Comparison of ENCODE assay signal across 20 mouse cellular contexts in genomic region chr3:93119101-93119500, GRCm38 (mm10). TPM values are rescaled to one million over a fixed set of nuclear protein-coding genes. Genes with fewer than 3 reads are reported as not detected.
DNase-seq lines count a peak whose midpoint lies in the region; ATAC-seq and TF ChIP-seq lines count a peak whose summit lies in the region.
"Had no signal": no experiment of that assay in that cellular context is flagged by ENCODE, and none has a peak within 500 bp of the region (broad histone marks: within the 10 kb centered on the region; RNA-seq: fewer than 3 reads in every experiment).

No protein-coding gene starts in this region.

- TF ChIP-seq EP300 in stomach, postnatal 0 days (optimal IDR thresholded peaks at IDR 0.05): no peak

- no peak for TF ChIP-seq POLR2A in lung, adult 2 months (IDR thresholded peaks at IDR 0.05; ENCODE audit: borderline replicate concordance, extremely low read depth, low read depth, low read length)

- no peak for ATAC-seq in intestine, postnatal 0 days
- ATAC-seq in intestine, embryonic 16.5 days: no peak
- no peak; the same call in 1 of the 2 replicates for ATAC-seq in stomach, postnatal 0 days (ENCODE audit: low FRiP score, low TSS enrichment)
- ATAC-seq: forebrain, embryonic 16.5 days; midbrain, embryonic 15.5 days had no signal

- DNase-seq in lung, adult 2 months: peak; percentile 11
- no peak for DNase-seq in lung, postnatal 4 days
- peak; percentile 8 for DNase-seq in NIH3T3 (ENCODE audit: low read depth)
- DNase-seq in stomach, postnatal 0 days (ENCODE audit: low spot score): no peak
- DNase-seq in thymus, postnatal 36 days: no peak
- DNase-seq: adrenal gland, postnatal 25 days; cerebellum, postnatal 10 days; gastrocnemius, postnatal 10 days; heart, postnatal 10 days; kidney, adult 18-20 months; layer of hippocampus, adult 9-11 months; right cerebral cortex, postnatal 25 days had no signal

- H3K36me3 ChIP-seq in intestine, postnatal 0 days (ENCODE audit: control insufficient read depth, insufficient read depth): no peaks in the 10 kb centered on the region
- H3K36me3 ChIP-seq in intestine, embryonic 16.5 days (ENCODE audit: control insufficient read depth, insufficient read depth, low read length): no peaks in the 10 kb centered on the region
- no peaks in the 10 kb centered on the region for H3K36me3 ChIP-seq in stomach, postnatal 0 days (ENCODE audit: control insufficient read depth, insufficient read depth, low read length)
- H3K36me3 ChIP-seq: hindbrain, embryonic 13.5 days; midbrain, embryonic 15.5 days had no signal

- no peaks in the 10 kb centered on the region for H3K27me3 ChIP-seq in intestine, postnatal 0 days (replicated peaks; ENCODE audit: control insufficient read depth, insufficient read depth, low read length)
- H3K27me3 ChIP-seq in intestine, embryonic 16.5 days (replicated peaks; ENCODE audit: control insufficient read depth, insufficient read depth, low read length): no peaks in the 10 kb centered on the region
- H3K27me3 ChIP-seq in stomach, postnatal 0 days (ENCODE audit: control insufficient read depth, insufficient read depth, low read length): no peaks in the 10 kb centered on the region
- H3K27me3 ChIP-seq: hindbrain, embryonic 13.5 days; midbrain, embryonic 15.5 days had no signal

- H3K9ac ChIP-seq in intestine, postnatal 0 days (ENCODE audit: low read depth, low read length): no peak overlapping the region
- H3K9ac ChIP-seq in intestine, embryonic 16.5 days (ENCODE audit: low read depth, low read length): no peak overlapping the region
- H3K9ac ChIP-seq in stomach, postnatal 0 days (ENCODE audit: low read length): no peak overlapping the region
- H3K9ac ChIP-seq: hindbrain, embryonic 13.5 days; midbrain, embryonic 15.5 days had no signal

- no peak overlapping the region for H3K4me2 ChIP-seq in intestine, postnatal 0 days (replicated peaks; ENCODE audit: low read depth)
- H3K4me2 ChIP-seq in intestine, embryonic 16.5 days (ENCODE audit: low read depth, low read length): no peak overlapping the region
- no peak overlapping the region for H3K4me2 ChIP-seq in stomach, postnatal 0 days (replicated peaks; ENCODE audit: low read depth)
- H3K4me2 ChIP-seq: hindbrain, embryonic 13.5 days; midbrain, embryonic 15.5 days had no signal

- no peak overlapping the region for H3K4me3 ChIP-seq in intestine, postnatal 0 days (ENCODE audit: low read depth, low read length)
- no peak overlapping the region for H3K4me3 ChIP-seq in intestine, embryonic 16.5 days (ENCODE audit: low read length)
- no peak overlapping the region for H3K4me3 ChIP-seq in lung, adult 2 months (replicated peaks; ENCODE audit: extremely low read depth, low read depth, low read length)
- H3K4me3 ChIP-seq in stomach, postnatal 0 days (ENCODE audit: low read depth, low read length): no peak overlapping the region
- H3K4me3 ChIP-seq: hindbrain, embryonic 13.5 days; midbrain, embryonic 15.5 days had no signal

- no peak overlapping the region for H3K27ac ChIP-seq in intestine, postnatal 0 days (ENCODE audit: low read depth, low read length)
- no peak overlapping the region for H3K27ac ChIP-seq in intestine, embryonic 16.5 days (ENCODE audit: low read length)
- H3K27ac ChIP-seq in stomach, postnatal 0 days (replicated peaks): no peak overlapping the region
- H3K27ac ChIP-seq: hindbrain, embryonic 13.5 days; midbrain, embryonic 15.5 days had no signal

- no peaks in the 10 kb centered on the region for H3K4me1 ChIP-seq in intestine, postnatal 0 days (replicated peaks; ENCODE audit: control insufficient read depth, insufficient read depth, low read length)
- H3K4me1 ChIP-seq in intestine, embryonic 16.5 days (ENCODE audit: control insufficient read depth, insufficient read depth, low read length): no peaks in the 10 kb centered on the region
- H3K4me1 ChIP-seq in lung, adult 2 months (ENCODE audit: control insufficient read depth, insufficient read depth, low read length): no peaks in the 10 kb centered on the region
- H3K4me1 ChIP-seq in stomach, postnatal 0 days (replicated peaks; ENCODE audit: control insufficient read depth, insufficient read depth): no peaks in the 10 kb centered on the region
- H3K4me1 ChIP-seq: hindbrain, embryonic 13.5 days; midbrain, embryonic 15.5 days had no signal

- WGBS in intestine, postnatal 0 days: 46% methylated on average over 4 of the region's 4 CpGs
- 38% methylated on average over 4 of the region's 4 CpGs for WGBS in intestine, embryonic 16.5 days
- 48% methylated on average over 4 of the region's 4 CpGs for WGBS in lung, adult 2 months
- 40% methylated on average over 4 of the region's 4 CpGs for WGBS in stomach, postnatal 0 days

- H3K9me3 ChIP-seq in intestine, postnatal 0 days (ENCODE audit: control insufficient read depth): no peaks in the 10 kb centered on the region
- H3K9me3 ChIP-seq in intestine, embryonic 16.5 days (ENCODE audit: control insufficient read depth, low read length): no peaks in the 10 kb centered on the region
- no peaks in the 10 kb centered on the region for H3K9me3 ChIP-seq in stomach, postnatal 0 days (ENCODE audit: control insufficient read depth, low read length)
- H3K9me3 ChIP-seq: hindbrain, embryonic 13.5 days; midbrain, embryonic 15.5 days had no signal

- TF ChIP-seq CTCF in intestine, postnatal 0 days (IDR thresholded peaks at IDR 0.05; ENCODE audit: low read depth): peak; percentile 34
- TF ChIP-seq CTCF in lung, adult 2 months (IDR thresholded peaks at IDR 0.05; ENCODE audit: insufficient read depth, low read length): no peak
- peak; percentile 59 for TF ChIP-seq CTCF in stomach, postnatal 0 days (IDR thresholded peaks at IDR 0.05; ENCODE audit: low read depth)

RNA-seq across cellular contexts. Expression of gene Crnn, which starts 25.5 kb away (rescaled TPM):
- not detected in 2 replicates for polyA plus RNA-seq in intestine, postnatal 0 days (2015; fragmentation: Nextera tagmentation; extraction: Ambion mirVana)
- polyA plus RNA-seq in intestine, embryonic 16.5 days (2015; fragmentation: Nextera tagmentation; extraction: Ambion mirVana): not detected in 2 replicates
- not detected in 2 replicates for polyA plus RNA-seq in lung, adult 2 months (2012; rRNA removed)
- polyA plus RNA-seq in stomach, postnatal 0 days (2015; fragmentation: Nextera tagmentation; extraction: Ambion mirVana): 3.3 and 3.7 TPM in 2 replicates
- polyA plus RNA-seq: embryonic facial prominence, embryonic 11.5 days; forebrain, embryonic 16.5 days; hindbrain, embryonic 13.5 days; liver, adult 2 months; midbrain, embryonic 15.5 days; testis, adult 2 months had no signal

RNA-seq across cellular contexts. Expression of gene Gm4858, which starts 50.5 kb away (rescaled TPM):
- polyA plus RNA-seq in intestine, postnatal 0 days (2015; fragmentation: Nextera tagmentation; extraction: Ambion mirVana): not detected in 2 replicates
- not detected in 2 replicates for polyA plus RNA-seq in intestine, embryonic 16.5 days (2015; fragmentation: Nextera tagmentation; extraction: Ambion mirVana)
- polyA plus RNA-seq in lung, adult 2 months (2012; rRNA removed): not detected in 2 replicates
- polyA plus RNA-seq in stomach, postnatal 0 days (2015; fragmentation: Nextera tagmentation; extraction: Ambion mirVana): 0.05 and 0.08 TPM in 2 replicates
- polyA plus RNA-seq: embryonic facial prominence, embryonic 11.5 days; forebrain, embryonic 16.5 days; hindbrain, embryonic 13.5 days; liver, adult 2 months; midbrain, embryonic 15.5 days; testis, adult 2 months had no signal

Comparison
In these comparisons a context has a peak if more than half of its experiments do, and no peak if none do; other contexts are left out.
1. DNase-seq: peak in lung, adult 2 months (single experiment) and NIH3T3 (single experiment); none in lung, postnatal 4 days (0 of 2), stomach, postnatal 0 days (single experiment) and thymus, postnatal 36 days (0 of 2).